Mouse (Mus musculus): ENCODE data around the gene Igflr1.
A peak's percentile ranks its signal among the peaks of the same experiment; 100 is the strongest.

The Igflr1 gene

GRCm38 (mm10) chr7:30553810-30554584 lies 11.2 kb upstream of the Igflr1 start:
- DNase-seq (ENCODE audit: extremely low read depth, low read depth) = no peak

- no peak for DNase-seq (ENCODE audit: extremely low read depth, low read depth)
Measured at GRCm38 (mm10) chr7:30556894-30557536, 8.2 kb upstream of the Igflr1 start.

GRCm38 (mm10) chr7:30557901-30558514 lies 7.2 kb upstream of the Igflr1 start:
- DNase-seq (ENCODE audit: extremely low read depth, low read depth) = no peak

DNA sequence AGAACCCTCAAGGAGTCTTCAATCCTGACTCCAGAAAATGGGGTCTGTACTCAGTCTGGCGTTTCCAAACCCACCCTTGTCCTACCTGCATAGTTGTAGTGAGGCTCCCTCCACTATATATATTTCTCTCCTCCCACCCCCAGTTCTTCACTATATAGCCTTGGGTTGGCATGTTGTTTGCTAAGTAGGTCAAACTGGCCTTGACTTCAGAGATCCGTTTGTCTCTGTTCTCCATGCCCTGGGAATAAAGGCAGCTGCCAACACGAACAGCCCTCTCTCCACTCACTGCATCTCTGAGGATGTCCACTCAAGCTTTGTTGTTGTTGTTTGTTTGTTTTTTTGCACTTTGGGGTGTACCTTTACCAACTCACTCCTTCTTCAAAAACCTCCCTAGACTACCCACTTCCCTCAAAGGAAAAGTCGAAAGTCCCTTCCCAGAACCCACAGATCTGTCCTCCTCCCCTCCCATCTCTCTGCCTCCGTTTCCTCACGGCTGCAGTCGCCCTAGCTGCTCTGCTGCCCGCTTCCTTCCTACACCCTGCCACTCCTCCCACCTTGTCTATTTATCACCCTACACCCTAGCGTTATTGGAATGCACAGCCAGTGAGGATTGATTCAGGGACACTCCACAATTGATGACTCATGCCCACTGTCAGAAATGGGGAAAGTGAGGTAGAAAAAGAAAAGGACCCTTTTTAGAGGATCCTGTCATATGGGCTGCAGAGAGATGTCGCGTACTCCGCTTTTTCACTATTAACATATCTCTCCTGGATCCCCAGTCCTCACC lies 6.4 kb upstream of the Igflr1 start:
- DNase-seq (ENCODE audit: extremely low read depth, low read depth) = no peak

DNA sequence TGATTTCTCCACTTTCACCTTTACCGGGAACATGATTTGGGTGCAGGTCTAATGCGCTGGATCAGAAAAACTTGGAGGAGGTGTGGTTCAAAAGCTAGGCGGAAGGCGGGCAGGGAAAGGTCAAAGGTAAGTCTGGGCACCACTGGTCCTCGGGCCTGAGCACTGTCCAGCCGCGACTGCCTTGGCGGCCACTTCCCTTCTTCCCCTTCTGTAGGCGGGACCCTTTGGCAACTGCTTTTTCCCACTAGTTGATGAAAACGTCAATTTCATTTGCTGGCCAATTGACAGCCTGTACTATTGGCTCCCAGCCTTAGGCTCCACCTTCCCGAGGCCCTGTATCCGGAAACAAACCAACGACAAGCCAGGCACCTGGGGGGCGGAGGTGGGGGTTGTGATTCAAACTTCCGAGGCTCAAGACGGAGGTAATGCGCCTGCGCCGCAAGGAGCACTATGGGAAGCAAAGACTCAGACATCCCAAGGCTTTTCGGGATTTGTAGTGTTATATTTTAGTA lies 5.7 kb upstream of the Igflr1 start, which contains the start of gene Lin37:
Lin37 (minus strand) TSS at position 396 of the 512 bp plus-strand sequence.
- DNase-seq (ENCODE audit: extremely low read depth, low read depth) = peak; percentile 96

DNA sequence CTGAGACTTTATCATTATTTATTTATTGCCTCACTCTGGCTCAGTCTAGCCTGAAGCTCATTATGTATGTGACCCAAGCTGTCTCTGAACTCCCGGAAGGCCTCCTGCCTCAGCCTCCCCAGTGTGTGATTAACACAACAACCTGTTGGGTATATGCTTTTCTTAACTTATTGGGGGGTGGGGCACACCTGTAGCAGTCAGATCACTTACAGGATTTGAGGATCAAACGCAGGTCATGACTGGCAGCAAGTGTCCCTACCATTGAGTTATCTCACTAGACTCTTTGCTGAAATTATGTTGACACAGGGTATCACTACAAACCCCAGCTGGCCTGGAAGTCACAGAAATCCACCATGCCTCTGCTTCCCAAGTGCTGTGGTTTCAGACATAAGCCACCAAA lies 4.9 kb upstream of the Igflr1 start:
- no peak for DNase-seq (ENCODE audit: extremely low read depth, low read depth)

DNA sequence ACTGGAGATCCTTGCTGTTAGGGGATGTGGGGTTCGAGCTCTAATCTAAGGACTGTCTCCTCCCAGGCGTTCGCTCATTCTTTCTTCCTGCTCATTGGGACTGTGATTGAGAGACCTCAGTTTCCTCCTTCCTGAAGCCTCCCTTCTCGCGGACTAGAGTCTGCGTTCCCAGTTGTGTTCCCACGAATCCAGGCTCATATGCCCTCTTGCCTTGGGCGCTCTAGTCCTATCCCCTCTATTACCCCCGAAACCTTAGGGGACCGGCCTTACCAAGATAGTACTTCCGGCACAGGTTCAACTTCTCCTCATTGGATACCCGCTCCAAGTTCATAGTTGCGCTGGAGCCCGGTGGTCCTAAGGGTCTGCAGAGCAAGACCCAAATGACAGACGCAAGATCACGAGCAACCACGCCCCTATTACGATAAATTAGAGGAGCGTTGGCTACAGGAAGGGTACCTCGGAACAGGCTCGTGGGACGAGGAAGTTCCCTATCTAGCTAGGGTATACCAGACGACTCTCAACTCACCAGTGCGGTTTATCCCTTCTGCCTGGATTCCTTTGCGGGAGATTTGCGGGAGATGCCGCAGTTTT lies 2.6 kb upstream of the Igflr1 start:
- peak; percentile 59 for DNase-seq (ENCODE audit: extremely low read depth, low read depth)

DNA sequence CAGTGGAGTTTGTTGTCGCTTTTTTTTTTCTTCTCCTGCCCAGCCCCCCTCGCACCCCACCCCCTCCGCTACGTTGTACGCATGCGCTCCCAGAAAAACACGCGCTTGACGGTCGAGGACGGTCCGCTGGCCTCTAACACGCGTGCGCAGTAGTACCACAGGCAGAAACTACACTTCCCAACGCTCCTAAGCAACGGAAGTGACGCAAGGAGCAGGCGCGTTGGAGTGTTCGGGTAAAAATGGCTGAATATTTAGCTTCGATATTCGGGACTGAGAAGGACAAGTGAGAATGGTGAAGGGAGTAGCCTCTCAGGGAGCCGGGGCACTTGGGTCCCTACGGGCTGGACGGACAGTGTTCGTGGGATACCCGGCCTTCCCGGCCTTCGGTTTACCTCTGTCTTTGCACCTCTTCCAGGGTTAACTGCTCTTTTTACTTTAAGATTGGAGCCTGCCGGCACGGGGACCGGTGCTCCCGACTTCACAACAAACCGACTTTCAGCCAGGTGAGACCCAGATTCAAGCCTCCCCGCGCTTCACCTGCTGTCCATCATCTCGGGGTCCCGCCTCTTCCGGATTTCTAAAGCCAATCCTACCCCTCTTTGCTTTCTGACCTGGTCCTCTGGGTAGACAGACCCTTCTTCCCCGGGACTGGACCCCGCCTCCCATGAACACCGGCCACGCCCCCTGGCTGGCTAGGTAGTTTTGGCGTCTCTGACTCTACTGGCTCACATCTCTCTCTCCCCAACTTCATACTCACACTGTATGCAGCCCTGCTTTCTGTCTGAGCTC lies 1.9 kb upstream of the Igflr1 start, which contains the start of the genes U2af1l4, Gm49396 and Psenen:
U2af1l4 (plus strand) TSS at position 185 of the 789 bp plus-strand sequence.
Gm49396 (plus strand) TSS at position 228 of the 789 bp plus-strand sequence.
Psenen (minus strand) TSS at position 511 of the 789 bp plus-strand sequence.
- DNase-seq (ENCODE audit: extremely low read depth, low read depth) = peak; percentile 91

DNA sequence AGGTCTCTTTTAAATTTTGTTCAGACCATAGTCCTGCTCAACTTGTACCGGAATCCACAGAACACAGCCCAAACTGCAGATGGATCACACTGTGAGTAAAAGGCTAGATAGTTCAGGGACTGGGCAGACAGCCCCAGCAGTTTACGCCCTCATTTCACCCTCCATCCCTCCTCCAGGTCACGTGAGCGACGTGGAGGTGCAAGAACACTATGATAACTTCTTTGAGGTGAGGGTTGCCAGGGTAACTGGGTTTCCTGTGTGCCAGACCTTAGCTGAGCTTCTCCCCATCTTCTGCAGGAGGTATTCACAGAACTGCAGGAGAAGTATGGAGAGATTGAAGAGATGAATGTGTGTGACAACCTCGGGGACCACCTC lies 1.3 kb upstream of the Igflr1 start:
- no peak for DNase-seq (ENCODE audit: extremely low read depth, low read depth)

GRCm38 (mm10) chr7:30566033-30566432 lies 806 bp downstream of the Igflr1 start:
- no peak for DNase-seq (ENCODE audit: extremely low read depth, low read depth)

DNA sequence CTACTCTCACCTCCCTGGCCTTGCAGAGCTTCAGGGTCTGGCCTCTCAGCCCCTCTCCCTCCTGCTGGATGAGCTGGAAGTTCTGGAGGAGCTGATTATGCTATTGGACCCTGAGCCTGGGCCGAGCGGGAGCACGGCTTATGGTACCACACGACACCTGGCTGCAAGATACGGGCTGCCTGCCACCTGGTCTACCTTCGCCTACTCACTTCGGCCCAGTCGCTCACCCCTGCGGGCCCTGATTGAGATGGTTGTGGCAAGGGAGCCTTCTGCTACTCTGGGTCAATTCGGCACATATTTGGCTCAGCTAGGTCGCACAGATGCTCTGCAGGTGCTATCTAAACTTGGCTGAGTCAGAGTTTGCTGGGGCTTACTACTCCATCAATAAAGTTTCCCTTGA lies 2.3 kb downstream of the Igflr1 start:
- no peak for DNase-seq (ENCODE audit: extremely low read depth, low read depth)

GRCm38 (mm10) chr7:30572389-30572788 lies 7.2 kb downstream of the Igflr1 start:
- DNase-seq (ENCODE audit: extremely low read depth, low read depth) = no peak

DNA sequence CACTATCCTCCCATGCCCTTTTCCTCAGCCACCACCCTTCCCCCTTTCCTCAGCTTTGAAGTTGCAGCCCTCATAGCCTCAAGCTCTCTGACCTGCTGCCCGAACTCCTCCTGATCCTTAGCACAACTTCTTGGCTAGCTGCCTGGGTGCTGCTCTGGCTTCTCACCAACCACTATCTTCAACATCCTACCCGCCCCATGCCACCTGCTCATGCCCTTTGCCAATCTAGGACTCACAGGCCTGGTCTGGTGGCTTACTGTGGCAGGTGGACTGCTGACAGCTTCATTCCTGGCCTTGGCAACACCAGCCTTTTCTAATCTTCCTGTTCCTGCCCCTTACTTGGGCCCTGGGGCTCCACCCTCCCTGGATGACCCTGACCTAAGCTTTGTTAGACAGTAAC lies 7.7 kb downstream of the Igflr1 start:
- DNase-seq (ENCODE audit: extremely low read depth, low read depth) = no peak

DNA sequence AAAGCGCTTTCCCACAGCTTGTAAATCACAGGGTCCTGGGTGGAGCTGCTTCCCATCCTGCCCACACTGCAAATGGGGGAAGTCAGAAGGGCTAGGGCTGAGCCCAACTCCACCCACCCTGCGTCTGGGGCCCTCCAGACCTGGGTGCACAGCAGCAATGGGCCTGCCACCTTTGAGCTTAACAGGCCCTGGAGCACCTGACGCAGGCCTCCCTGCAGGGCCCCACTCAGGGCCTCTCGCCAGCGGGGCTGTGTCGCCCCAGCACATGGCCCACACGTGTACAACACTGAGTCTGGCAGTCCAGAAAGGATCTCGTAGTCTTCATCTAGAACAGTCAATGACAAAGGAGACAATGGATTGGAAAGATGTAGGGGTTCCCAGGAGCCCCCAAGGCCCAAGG lies 14.7 kb downstream of the Igflr1 start:
- DNase-seq (ENCODE audit: extremely low read depth, low read depth) = no peak

- DNase-seq (ENCODE audit: extremely low read depth, low read depth) = no peak
Measured at GRCm38 (mm10) chr7:30581547-30581946, 16.3 kb downstream of the Igflr1 start.

- DNase-seq (ENCODE audit: extremely low read depth, low read depth) = no peak
Measured at GRCm38 (mm10) chr7:30584339-30584738, 19.1 kb downstream of the Igflr1 start.

DNA sequence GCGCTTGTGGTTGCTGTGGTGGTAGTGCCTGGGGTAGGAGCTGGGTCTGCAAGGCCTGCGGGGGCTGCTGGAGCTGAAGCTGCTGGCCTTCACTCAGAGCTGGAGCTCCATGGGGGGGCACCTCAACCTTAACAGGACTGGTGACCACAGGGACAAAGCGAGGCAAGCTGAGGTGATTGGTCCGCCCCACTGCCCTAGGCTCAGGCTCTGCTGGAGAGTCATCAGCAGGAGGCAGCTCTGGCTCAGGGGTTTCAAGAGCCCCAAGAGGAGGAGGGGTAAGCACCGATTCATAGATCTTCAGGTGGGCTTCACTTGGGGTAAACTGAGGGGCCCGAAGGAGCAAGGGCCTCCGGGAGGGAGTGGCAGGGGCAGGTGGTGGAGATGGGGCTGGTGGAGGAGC lies 19.9 kb downstream of the Igflr1 start:
- DNase-seq (ENCODE audit: extremely low read depth, low read depth) = no peak

DNA sequence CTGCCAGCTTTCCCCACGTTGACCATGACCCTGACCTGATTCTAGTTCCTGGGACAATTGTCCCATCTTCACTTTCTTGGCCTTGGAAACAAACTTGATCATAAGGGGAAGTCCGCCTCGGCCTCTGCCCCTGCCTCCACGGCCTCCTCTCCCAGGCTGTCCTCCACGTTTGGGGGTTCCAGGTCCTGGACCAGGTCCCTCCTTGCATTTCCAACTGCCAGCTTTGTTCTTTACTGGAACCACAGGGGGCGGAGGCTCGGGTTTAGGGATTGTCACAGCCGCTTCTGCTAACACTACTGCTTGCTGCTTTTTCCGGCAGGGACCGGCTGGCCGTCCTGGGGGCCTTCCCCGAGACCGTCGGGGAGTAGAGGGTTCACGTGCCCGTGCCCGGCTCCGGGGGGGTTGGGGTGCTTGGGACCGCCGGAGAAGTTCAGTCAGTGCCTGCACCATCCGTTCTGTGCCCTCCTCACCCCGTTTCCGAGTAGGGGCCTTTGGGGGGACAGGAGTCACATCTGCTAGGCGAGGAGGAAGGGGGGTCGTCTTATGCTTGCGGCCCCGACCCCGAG lies 21.3 kb downstream of the Igflr1 start:
- DNase-seq (ENCODE audit: extremely low read depth, low read depth) = no peak

- no peak for DNase-seq (ENCODE audit: extremely low read depth, low read depth)
Measured at GRCm38 (mm10) chr7:30587842-30588667, 22.8 kb downstream of the Igflr1 start.

All from MEL-GATA-1-ER (cell line).